Mouse (Mus musculus): ENCODE measurements around the gene Snx18.

DNA sequence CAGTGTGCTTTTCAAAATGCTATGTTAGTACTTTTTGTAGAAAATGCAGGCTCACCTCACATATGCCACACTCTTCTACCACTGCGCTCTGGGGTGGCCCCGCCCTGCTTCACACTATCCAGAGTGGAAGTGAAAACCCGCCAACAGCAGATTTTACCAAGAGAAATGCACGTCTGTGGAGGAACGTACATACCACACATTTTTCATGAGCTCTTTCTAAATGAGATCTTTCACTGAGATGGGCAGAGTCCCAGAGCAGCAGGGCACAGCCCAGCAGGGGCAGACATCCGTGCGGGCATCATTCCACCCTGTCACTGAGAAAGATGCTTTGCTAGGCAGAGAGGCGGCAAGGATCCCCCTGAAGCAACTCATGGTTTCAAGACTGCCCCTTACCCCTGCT lies 22.4 kb downstream of the Snx18 start:
- no peak for TF ChIP-seq CTCF (IDR thresholded peaks at IDR 0.05; ENCODE audit: borderline replicate concordance, insufficient read depth, low read depth, low read length)
- TF ChIP-seq POLR2A (IDR thresholded peaks at IDR 0.05; ENCODE audit: borderline replicate concordance, insufficient read depth, low read length) = no peak

Data from cerebellum, adult 2 months (tissue).